Mouse (Mus musculus) forebrain, postnatal 0 days (tissue): ENCODE measurements around the gene Pax7. TPM values are rescaled to one million over a fixed set of nuclear protein-coding genes. Genes with fewer than 3 reads are reported as not detected.

Source experiments
- ATAC-seq: fragments of 200-750 bp; cut with Nextera tagmentation; 2 replicates; pipeline ENCODE4 v1.8.0; 2017; ENCODE audit warnings: mild to moderate bottlenecking, moderate library complexity
- DNase-seq: peaks from one replicate; pipeline ENCODE4 v3.0.0-alpha.2; 2015
- H3K27ac ChIP-seq: fragments of 300-500 bp; sonication (generic); 2 replicates; pipeline ENCODE4 v1.5.1; 2014; ENCODE audit warnings: low read depth, mild to moderate bottlenecking, antibody characterized with exemption, low read length, moderate library complexity, mixed read lengths
- H3K27me3 ChIP-seq: fragments of 300-500 bp; sonication (generic); 2 replicates; pipeline ENCODE4 v1.6.1; 2014; ENCODE audit warnings: mild to moderate bottlenecking, low read length, mixed read lengths; ENCODE audit not compliant: insufficient read depth
- H3K36me3 ChIP-seq: fragments of 300-500 bp; sonication (generic); 2 replicates; pipeline ENCODE4 v1.6.1; 2014; ENCODE audit warnings: mild to moderate bottlenecking, moderate library complexity; ENCODE audit not compliant: insufficient read depth
- H3K4me1 ChIP-seq: fragments of 300-500 bp; sonication (generic); 2 replicates; pipeline ENCODE4 v1.6.1; 2014; ENCODE audit warnings: antibody characterized with exemption; ENCODE audit not compliant: insufficient read depth
- H3K4me2 ChIP-seq: fragments of 300-500 bp; sonication (generic); 2 replicates; pipeline ENCODE4 v1.6.1; 2014; ENCODE audit warnings: low read depth, mild to moderate bottlenecking, moderate library complexity
- H3K4me3 ChIP-seq: fragments of 300-500 bp; sonication (generic); 2 replicates; pipeline ENCODE4 v1.5.1; 2014; ENCODE audit warnings: low read depth, low read length, mixed read lengths
- H3K9ac ChIP-seq: fragments of 300-500 bp; sonication (generic); 2 replicates; pipeline ENCODE4 v1.6.1; 2014; ENCODE audit warnings: mild to moderate bottlenecking
- H3K9me3 ChIP-seq: fragments of 300-500 bp; sonication (generic); 2 replicates; pipeline ENCODE4 v1.6.1; 2016; ENCODE audit warnings: low read length
- CTCF ChIP-seq: sonication (generic); IDR thresholded peaks from 2 replicates; pipeline ENCODE4 v1.5.1; 2016; ENCODE audit warnings: antibody characterized with exemption, control low read depth, low read depth
- WGBS: fragments of 180-500 bp; shearing (Covaris S2); extraction: QIAGEN DNeasy Blood & Tissue Kit; methylation state at CpG from one replicate; pipeline ENCODE4 v1.1.7; 2014; 5-methylcytosine and 5-hydroxymethylcytosine counted together
- polyA plus RNA-seq: library from polyadenylated mRNA; unstranded; fragments of >200 nt; fragmentation: Nextera tagmentation; extraction: Ambion mirVana; gene quantifications from 2 replicates; pipeline ENCODE4 v1.2.1, GENCODE M21; 2015
- total RNA-seq: library from RNA; depleted of rRNA; stranded (reverse); fragments of >200 nt; gene quantifications from 2 replicates; pipeline ENCODE4 v1.2.3, GENCODE M21; 2014

Gene Pax7
- total and polyA plus RNA-seq, 2 experiments from 2014 or later: 0.05 TPM; not detected in 1

DNA sequence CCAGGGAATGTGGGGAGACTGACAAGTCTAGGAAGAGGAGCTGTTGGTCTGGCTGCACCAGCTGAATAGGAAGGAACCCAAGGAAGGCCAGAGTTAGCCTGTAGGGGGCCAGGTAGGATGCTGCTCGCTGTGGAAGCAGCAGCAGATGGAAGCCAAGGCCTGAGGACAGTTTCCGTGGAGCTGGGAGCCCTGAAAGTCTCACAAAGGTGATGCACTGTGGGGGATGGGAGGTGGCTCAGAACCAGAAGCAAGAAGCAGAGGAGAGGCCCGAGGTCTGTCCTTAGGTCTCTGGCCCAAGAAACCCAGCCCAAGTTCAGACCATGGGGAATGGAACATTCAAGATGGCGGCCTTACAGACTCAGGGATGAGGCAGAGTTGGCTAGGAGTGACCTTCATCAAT, 109.0 kb downstream of the Pax7 start:
- ATAC-seq: no peak
- Histone ChIP-seq H3K4me3 (no peak overlapping the region), H3K9me3 (no peaks in the 10 kb centered on the region), H3K27ac (no peak overlapping the region), H3K4me2 (0 out of 2 replicates have a peak overlapping the region, but pooled peaks have one; percentile 34), H3K4me1 (no peaks in the 10 kb centered on the region), H3K27me3 (no peaks in the 10 kb centered on the region), H3K9ac (no peak overlapping the region), H3K36me3 (no peaks in the 10 kb centered on the region)
- no peak for TF ChIP-seq CTCF
- no peak for DNase-seq
- 60% methylated on average over 4 of the region's 4 CpGs for WGBS

DNA sequence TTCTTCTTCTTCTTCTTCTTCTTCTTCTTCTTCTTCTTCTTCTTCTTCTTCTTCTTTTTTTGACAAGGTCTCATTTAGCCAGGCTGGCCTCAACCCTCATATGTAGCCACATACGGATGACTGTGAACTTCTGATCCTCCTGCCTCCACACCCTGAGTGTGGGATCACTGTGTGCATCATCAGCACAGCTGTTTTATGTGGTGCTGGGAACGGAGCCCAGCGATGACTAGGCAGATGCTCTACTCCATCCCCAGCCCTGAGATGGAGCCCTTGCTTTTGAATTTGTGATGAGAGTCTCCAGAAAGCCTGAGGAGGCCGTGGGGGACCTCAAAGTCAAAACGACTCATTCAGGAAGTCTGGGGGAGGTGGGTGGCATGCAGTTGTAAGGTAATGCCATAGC, 114.3 kb downstream of the Pax7 start:
- H3K4me2 ChIP-seq: no peak overlapping the region
- 88% methylated on average over 5 of the region's 5 CpGs for WGBS

DNA sequence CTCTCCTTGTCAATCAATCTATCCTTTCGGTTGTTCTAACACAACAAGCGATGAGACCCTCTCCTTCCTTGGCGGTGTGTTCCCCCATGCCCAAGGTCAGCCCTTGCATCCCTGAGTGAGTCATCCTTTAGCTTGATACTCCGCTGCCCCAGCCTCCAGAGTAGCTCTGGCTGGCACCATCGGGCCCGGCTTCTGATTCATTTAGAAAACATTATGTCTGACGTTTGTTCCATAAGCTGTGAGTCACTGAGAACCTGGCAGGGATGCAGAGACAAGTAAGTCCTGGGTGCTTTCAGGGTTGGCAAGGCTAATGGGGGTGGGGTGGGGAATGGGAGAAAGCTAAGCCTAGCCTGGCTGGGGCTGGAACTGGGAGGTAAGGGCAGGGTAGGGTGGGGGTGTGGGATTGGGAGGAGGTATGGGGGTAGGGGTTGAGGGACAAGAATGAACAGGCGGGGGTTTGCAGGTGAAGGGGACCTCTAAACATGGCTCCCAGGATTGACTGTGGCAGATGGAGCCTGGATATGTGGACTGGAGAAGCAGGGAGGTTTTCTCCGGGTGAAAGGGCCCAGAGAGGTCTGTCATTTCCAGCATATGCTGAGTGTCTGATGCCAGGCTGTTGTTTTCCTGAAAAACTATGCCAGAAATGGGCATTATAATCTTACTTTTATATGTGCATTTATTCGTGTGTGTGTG, 116.7 kb downstream of the Pax7 start:
- ATAC-seq (peak; percentile 36; the same call in 1 of the 2 replicates), DNase-seq (peak; percentile 20)
- no peaks in the 10 kb centered on the region for H3K9me3 ChIP-seq
- H3K4me3 ChIP-seq: no peak overlapping the region
- no peak overlapping the region for H3K4me2 ChIP-seq
- no peaks in the 10 kb centered on the region for H3K36me3 ChIP-seq
- 77% methylated on average over 10 of the region's 10 CpGs for WGBS
- no peak for TF ChIP-seq CTCF
- no peaks in the 10 kb centered on the region for H3K27me3 ChIP-seq
- H3K9ac ChIP-seq: no peak overlapping the region
- H3K4me1 ChIP-seq: no peaks in the 10 kb centered on the region
- no peak overlapping the region for H3K27ac ChIP-seq

More for the DNA sequence above, 114.3 kb downstream of the Pax7 start:
- no peak for TF ChIP-seq CTCF
- no peak overlapping the region for H3K9ac ChIP-seq
- no peak overlapping the region for H3K27ac ChIP-seq
- DNase-seq (no peak), ATAC-seq (no peak)
- no peaks in the 10 kb centered on the region for H3K4me1 ChIP-seq
- H3K9me3 ChIP-seq: no peaks in the 10 kb centered on the region
- H3K36me3 ChIP-seq: no peaks in the 10 kb centered on the region
- no peaks in the 10 kb centered on the region for H3K27me3 ChIP-seq
- no peak overlapping the region for H3K4me3 ChIP-seq

DNA sequence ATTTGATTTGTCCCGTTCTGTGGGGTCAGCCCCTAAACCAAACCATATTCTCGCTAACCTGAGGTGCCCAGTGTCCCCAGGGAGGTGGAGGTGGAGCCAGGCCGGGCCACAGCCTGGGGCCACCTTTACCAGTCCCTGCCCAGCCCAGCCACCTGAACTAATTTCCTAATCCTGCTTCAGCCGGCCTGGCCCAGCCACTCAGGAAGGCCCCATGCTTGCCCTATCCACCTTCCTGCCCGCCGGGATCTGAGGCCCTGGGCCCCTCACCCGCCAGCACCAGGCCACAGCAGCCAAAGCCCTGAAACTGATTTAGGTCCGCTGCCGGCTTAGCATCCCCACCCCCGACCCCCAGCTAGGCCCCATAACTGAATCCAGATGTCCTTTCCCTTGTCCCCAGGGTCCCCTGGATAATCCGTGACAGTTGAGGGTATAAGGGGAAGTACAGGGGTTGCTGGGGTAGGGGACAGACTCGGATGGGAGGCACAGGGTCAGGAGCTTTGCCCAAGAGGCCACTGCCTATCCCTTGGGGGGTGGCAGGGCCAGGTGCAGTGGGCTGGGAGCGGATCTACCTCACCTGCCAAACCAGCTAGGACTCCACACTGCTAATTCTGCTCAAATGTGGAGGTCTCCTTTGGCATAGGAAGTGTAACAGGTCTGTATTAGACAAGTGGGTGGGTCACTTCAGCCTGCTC, 117.9 kb downstream of the Pax7 start:
- TF ChIP-seq CTCF: no peak
- no peak for ATAC-seq
- Histone ChIP-seq H3K4me2 (no peak overlapping the region), H3K27me3 (no peaks in the 10 kb centered on the region), H3K4me3 (no peak overlapping the region), H3K36me3 (no peaks in the 10 kb centered on the region), H3K4me1 (no peaks in the 10 kb centered on the region), H3K27ac (no peak overlapping the region), H3K9ac (no peak overlapping the region), H3K9me3 (no peaks in the 10 kb centered on the region)
- no peak for DNase-seq
- WGBS: 37% methylated on average over 13 of the region's 13 CpGs

DNA sequence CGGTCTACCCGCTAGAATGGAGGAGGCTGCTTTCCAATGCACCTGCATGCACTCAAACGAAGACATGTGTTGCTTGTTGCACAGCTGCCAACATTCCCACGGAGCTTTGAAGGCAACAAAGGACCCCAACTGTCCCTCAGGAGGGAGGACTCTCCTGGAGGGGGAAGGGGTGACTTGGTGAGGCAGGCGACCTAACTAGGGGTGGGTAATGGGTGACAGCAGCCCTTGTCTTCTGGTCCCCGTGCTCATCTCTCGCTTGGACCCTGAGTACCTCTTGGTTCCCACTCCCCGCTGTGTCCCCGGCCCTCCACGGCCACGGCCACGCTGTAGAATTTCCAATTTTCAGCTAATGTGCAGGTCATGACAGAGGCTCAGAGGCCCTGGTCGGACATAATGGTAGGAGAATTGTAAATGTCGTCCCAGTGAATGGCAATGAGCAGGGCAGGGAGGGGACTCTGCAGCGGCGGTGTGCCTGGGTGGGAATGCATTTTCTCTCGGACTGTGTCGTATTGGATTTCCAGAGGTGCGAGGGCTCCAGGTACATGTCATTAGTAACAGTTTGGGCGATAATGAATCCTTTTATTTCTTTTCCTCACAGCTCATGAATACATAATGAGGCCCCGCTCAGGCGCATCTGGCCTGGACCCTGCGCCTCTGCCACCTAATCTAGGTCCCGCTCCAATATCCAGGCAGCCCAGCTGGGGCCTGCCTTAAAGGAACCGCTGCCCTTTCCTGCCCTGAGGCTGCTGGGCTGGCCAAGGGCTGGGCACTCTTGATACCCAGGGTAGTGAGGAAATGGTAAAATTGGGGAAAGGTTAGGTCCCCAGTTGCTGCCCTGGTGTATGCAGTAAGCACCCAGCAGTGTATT, 122.6 kb downstream of the Pax7 start:
- Histone ChIP-seq H3K4me3 (no peak overlapping the region), H3K36me3 (no peaks in the 10 kb centered on the region), H3K27me3 (no peaks in the 10 kb centered on the region), H3K4me2 (no peak overlapping the region), H3K9me3 (no peaks in the 10 kb centered on the region), H3K4me1 (no peaks in the 10 kb centered on the region), H3K9ac (no peak overlapping the region), H3K27ac (no peak overlapping the region)
- DNase-seq: no peak
- WGBS: 32% methylated on average over 25 of the region's 25 CpGs
- no peak for TF ChIP-seq CTCF
- no peak for ATAC-seq

DNA sequence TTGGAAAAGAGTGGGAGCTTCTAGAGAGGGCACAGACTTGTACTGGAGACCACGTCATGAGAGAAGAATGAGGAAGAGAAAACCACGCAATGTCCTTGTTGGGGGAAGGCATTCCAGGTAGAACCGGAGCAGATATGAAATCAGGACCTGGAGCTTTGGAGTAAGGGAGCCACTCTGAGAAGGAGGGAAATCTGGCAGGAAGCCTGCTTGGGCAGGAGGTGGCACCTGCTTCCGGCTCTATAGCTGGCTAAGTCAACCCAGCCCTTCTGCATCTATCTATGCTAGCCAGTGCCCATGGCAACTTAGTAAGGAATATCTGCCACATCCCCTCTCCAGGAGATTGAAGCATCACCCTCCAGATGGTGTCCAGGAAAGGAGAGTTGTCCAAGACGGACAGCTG, 127.3 kb downstream of the Pax7 start:
- Histone ChIP-seq H3K4me3 (no peak overlapping the region), H3K4me2 (no peak overlapping the region), H3K36me3 (no peaks in the 10 kb centered on the region), H3K4me1 (no peaks in the 10 kb centered on the region), H3K27ac (no peak overlapping the region), H3K9me3 (no peaks in the 10 kb centered on the region), H3K9ac (no peak overlapping the region), H3K27me3 (no peaks in the 10 kb centered on the region)
- WGBS: 85% methylated on average over 5 of the region's 5 CpGs
- no peak for ATAC-seq
- TF ChIP-seq CTCF: no peak
- no peak for DNase-seq

DNA sequence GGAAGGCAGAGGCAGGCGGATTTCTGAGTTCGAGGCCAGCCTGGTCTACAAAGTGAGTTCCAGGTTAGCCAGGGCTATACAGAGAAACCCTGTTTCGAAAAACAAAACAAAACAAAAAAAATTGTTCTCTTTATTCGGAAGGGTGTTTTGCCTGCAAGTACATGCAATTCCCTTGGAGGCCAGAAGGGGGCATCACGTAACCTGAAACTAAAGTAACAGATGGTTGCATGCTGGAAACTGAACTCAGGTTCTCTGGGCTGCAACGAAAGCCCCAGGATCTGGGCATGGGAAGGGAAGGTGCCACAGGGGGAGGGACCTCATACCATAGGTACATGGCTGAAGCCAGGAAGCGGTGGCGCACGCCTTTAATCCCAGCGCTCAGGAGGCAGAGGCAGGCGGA, 129.9 kb downstream of the Pax7 start:
- WGBS: 84% methylated on average over 11 of the region's 11 CpGs
- H3K4me1 ChIP-seq: no peaks in the 10 kb centered on the region
- DNase-seq: no peak
- ATAC-seq: no peak
- no peak overlapping the region for H3K4me2 ChIP-seq
- peak; percentile 30; the same call in 1 of the 2 replicates for TF ChIP-seq CTCF
- no peak overlapping the region for H3K4me3 ChIP-seq
- no peak overlapping the region for H3K9ac ChIP-seq
- no peak overlapping the region for H3K27ac ChIP-seq
- no peaks in the 10 kb centered on the region for H3K36me3 ChIP-seq
- no peaks in the 10 kb centered on the region for H3K27me3 ChIP-seq
- H3K9me3 ChIP-seq: no peaks in the 10 kb centered on the region
